Mouse (Mus musculus): ENCODE data around the gene Zfp423. TPM values are rescaled to one million over a fixed set of nuclear protein-coding genes. Genes with fewer than 3 reads are reported as not detected.

Zfp423 gene
- total and polyA plus RNA-seq, 3 experiments: not detected

DNA sequence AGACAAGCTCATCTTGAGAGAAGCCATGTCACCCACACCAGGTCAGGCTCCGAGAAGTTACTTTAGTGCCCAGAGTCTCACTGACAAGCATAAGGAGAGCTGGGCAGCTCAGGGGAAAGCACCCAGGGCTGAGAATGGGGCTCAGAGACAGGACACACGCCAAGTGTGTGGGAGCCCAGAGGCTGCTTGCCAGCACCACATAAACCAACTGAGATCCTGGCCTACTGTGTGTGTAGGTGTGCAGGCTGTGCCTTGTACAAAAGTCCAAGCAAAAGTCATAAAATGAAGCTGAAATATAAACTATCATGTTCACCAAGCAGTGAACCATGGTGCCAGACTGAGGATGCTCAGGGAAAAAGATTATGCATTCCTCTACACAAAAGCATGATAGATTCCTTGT lies 50.5 kb downstream of the Zfp423 start:
- Histone ChIP-seq H3K4me3 (ENCODE audit: control insufficient read depth in 1 of 2, insufficient read depth in 1 of 2, low read depth in 2 of 2, low read length in 2 of 2) (no peak overlapping the region), H3K27me3 (ENCODE audit: control insufficient read depth in 1 of 2, insufficient read depth in 2 of 2, low read length in 2 of 2) (no peaks in the 10 kb centered on the region), H3K27ac (ENCODE audit: control insufficient read depth, low read depth, low read length) (no peak overlapping the region), H3K9ac (ENCODE audit: control insufficient read depth, low read depth, low read length, poor library complexity, severe bottlenecking) (no peak overlapping the region), H3K4me1 (ENCODE audit: control insufficient read depth in 1 of 2, insufficient read depth in 2 of 2, low read length in 2 of 2) (no peaks in the 10 kb centered on the region), H3K9me3 (replicated peaks; ENCODE audit: insufficient read depth, low read length) (no peaks in the 10 kb centered on the region), H3K79me2 (ENCODE audit: control insufficient read depth, insufficient read depth, low read length, poor library complexity) (no peaks in the 10 kb centered on the region), H3K36me3 (ENCODE audit: control insufficient read depth in 1 of 2, insufficient read depth in 2 of 2, low read length in 2 of 2) (no peaks in the 10 kb centered on the region)
- TF ChIP-seq TCF12 (IDR thresholded peaks at IDR 0.05; ENCODE audit: low read depth, low read length) (no peak), CHD2 (IDR thresholded peaks at IDR 0.05; ENCODE audit: low read length) (no peak), NELFE (IDR thresholded peaks at IDR 0.05; ENCODE audit: low read depth, low read length) (no peak), MAZ (IDR thresholded peaks at IDR 0.05; ENCODE audit: low read depth, low read length) (no peak), MAFK (IDR thresholded peaks at IDR 0.05; ENCODE audit: borderline replicate concordance, low read depth, low read length) (no peak), RAD21 (IDR thresholded peaks at IDR 0.05; ENCODE audit: low read depth, low read length) (no peak), MEF2A (IDR thresholded peaks at IDR 0.05; ENCODE audit: extremely low read depth, insufficient replicate concordance, low read depth, low read length, poor library complexity, severe bottlenecking) (no peak), HCFC1 (IDR thresholded peaks at IDR 0.05; ENCODE audit: low read depth, low read length) (no peak), ETS1 (IDR thresholded peaks at IDR 0.05; ENCODE audit: low read depth, low read length) (no peak), CHD1 (IDR thresholded peaks at IDR 0.05; ENCODE audit: low read depth, low read length) (no peak), ZKSCAN1 (IDR thresholded peaks at IDR 0.05; ENCODE audit: low read depth, low read length) (no peak), USF2 (IDR thresholded peaks at IDR 0.05; ENCODE audit: borderline replicate concordance in 1 of 2, insufficient read depth in 1 of 2, low read depth in 1 of 2, low read length in 2 of 2) (no peak), USF1 (IDR thresholded peaks at IDR 0.05; ENCODE audit: low read depth, low read length) (no peak), MYB (IDR thresholded peaks at IDR 0.05; ENCODE audit: low read depth, low read length) (no peak), GABPA (IDR thresholded peaks at IDR 0.05; ENCODE audit: low read depth, low read length) (no peak), TBP (IDR thresholded peaks at IDR 0.05; ENCODE audit: low read depth, low read length) (no peak), SMC3 (IDR thresholded peaks at IDR 0.05; ENCODE audit: low read depth, low read length) (no peak), MYC (IDR thresholded peaks at IDR 0.05; ENCODE audit: low read depth, low read length) (no peak), ZMIZ1 (IDR thresholded peaks at IDR 0.05; ENCODE audit: low read depth, low read length) (no peak), NRF1 (IDR thresholded peaks at IDR 0.05; ENCODE audit: insufficient read depth, low read depth, low read length, poor library complexity, severe bottlenecking) (no peak)
- DNase-seq (ENCODE audit: low read depth, low spot score): no peak

- Histone ChIP-seq H3K4me3 (ENCODE audit: control insufficient read depth in 1 of 2, insufficient read depth in 1 of 2, low read depth in 2 of 2, low read length in 2 of 2) (no peak overlapping the region), H3K9ac (ENCODE audit: control insufficient read depth, low read depth, low read length, poor library complexity, severe bottlenecking) (no peak overlapping the region), H3K27ac (ENCODE audit: control insufficient read depth, low read depth, low read length) (no peak overlapping the region), H3K27me3 (ENCODE audit: control insufficient read depth in 1 of 2, insufficient read depth in 2 of 2, low read length in 2 of 2) (no peaks in the 10 kb centered on the region), H3K79me2 (ENCODE audit: control insufficient read depth, insufficient read depth, low read length, poor library complexity) (no peaks in the 10 kb centered on the region), H3K4me1 (ENCODE audit: control insufficient read depth in 1 of 2, insufficient read depth in 2 of 2, low read length in 2 of 2) (no peaks in the 10 kb centered on the region), H3K36me3 (ENCODE audit: control insufficient read depth in 1 of 2, insufficient read depth in 2 of 2, low read length in 2 of 2) (no peaks in the 10 kb centered on the region), H3K9me3 (replicated peaks; ENCODE audit: insufficient read depth, low read length) (no peaks in the 10 kb centered on the region)
- DNase-seq (ENCODE audit: low read depth, low spot score): no peak
- no peak for TF ChIP-seq CHD2 (IDR thresholded peaks at IDR 0.05; ENCODE audit: low read length)
- TF ChIP-seq MAZ (IDR thresholded peaks at IDR 0.05; ENCODE audit: low read depth, low read length): no peak
- no peak for TF ChIP-seq CHD1 (IDR thresholded peaks at IDR 0.05; ENCODE audit: low read depth, low read length)
- TF ChIP-seq NRF1 (IDR thresholded peaks at IDR 0.05; ENCODE audit: insufficient read depth, low read depth, low read length, poor library complexity, severe bottlenecking): no peak
- no peak for TF ChIP-seq MAFK (IDR thresholded peaks at IDR 0.05; ENCODE audit: borderline replicate concordance, low read depth, low read length)
- no peak for TF ChIP-seq ETS1 (IDR thresholded peaks at IDR 0.05; ENCODE audit: low read depth, low read length)
- no peak for TF ChIP-seq E2F4 (IDR thresholded peaks at IDR 0.05; ENCODE audit: borderline replicate concordance, low read depth, low read length)
- TF ChIP-seq POLR2AphosphoS2 (IDR thresholded peaks at IDR 0.05; ENCODE audit: low read length): no peak
- no peak for TF ChIP-seq TAL1 (IDR thresholded peaks at IDR 0.05; ENCODE audit: low read length)
- TF ChIP-seq TBP (IDR thresholded peaks at IDR 0.05; ENCODE audit: low read depth, low read length): no peak
- no peak for TF ChIP-seq ZMIZ1 (IDR thresholded peaks at IDR 0.05; ENCODE audit: low read depth, low read length)
- no peak for TF ChIP-seq ZKSCAN1 (IDR thresholded peaks at IDR 0.05; ENCODE audit: low read depth, low read length)
- TF ChIP-seq UBTF (IDR thresholded peaks at IDR 0.05; ENCODE audit: borderline replicate concordance, insufficient read depth, low read depth, low read length): no peak
- no peak for TF ChIP-seq EP300 (IDR thresholded peaks at IDR 0.05; ENCODE audit: low read depth in 1 of 2, low read length in 2 of 2)
- TF ChIP-seq SMC3 (IDR thresholded peaks at IDR 0.05; ENCODE audit: low read depth, low read length): no peak
- no peak for TF ChIP-seq MXI1 (IDR thresholded peaks at IDR 0.05; ENCODE audit: low read depth, low read length)
- no peak for TF ChIP-seq GATA1 (IDR thresholded peaks at IDR 0.05; ENCODE audit: low read depth, low read length)
These were observed 54.0 kb downstream of the Zfp423 start for GRCm38 (mm10) chr8:87905404-87905803.
